Mouse (Mus musculus) stomach, postnatal 0 days (tissue): ENCODE results near the gene Cfap44. TPM values are rescaled to one million over a fixed set of nuclear protein-coding genes. Genes with fewer than 3 reads are reported as not detected.
A peak's percentile ranks its signal among the peaks of the same experiment; 100 is the strongest.

ENCODE experiments used
- ATAC-seq: fragments of 200-750 bp; cut with Nextera tagmentation; 2 replicates; pipeline ENCODE4 v1.8.0; 2017; ENCODE audit not compliant: low FRiP score, low TSS enrichment
- DNase-seq: peaks from one replicate; pipeline ENCODE4 v3.0.0-alpha.2; 2016; ENCODE audit warnings: low spot score
- H3K27ac ChIP-seq: fragments of 300-500 bp; sonication (generic); replicated peaks from 2 replicates; pipeline ENCODE4 v1.5.1; 2014; ENCODE audit warnings: mild to moderate bottlenecking, control low read depth
- H3K27me3 ChIP-seq: fragments of 300-500 bp; sonication (generic); 2 replicates; pipeline ENCODE4 v1.6.1; 2014; ENCODE audit warnings: low read length; ENCODE audit not compliant: control insufficient read depth, insufficient read depth
- H3K36me3 ChIP-seq: fragments of 300-500 bp; sonication (generic); 2 replicates; pipeline ENCODE4 v1.6.1; 2014; ENCODE audit warnings: low read length, mixed read lengths; ENCODE audit not compliant: control insufficient read depth, insufficient read depth
- H3K4me1 ChIP-seq: fragments of 300-500 bp; sonication (generic); replicated peaks from 2 replicates; pipeline ENCODE4 v1.6.1; 2014; ENCODE audit warnings: antibody characterized with exemption; ENCODE audit not compliant: control insufficient read depth, insufficient read depth
- H3K4me2 ChIP-seq: fragments of 300-500 bp; sonication (generic); replicated peaks from 2 replicates; pipeline ENCODE4 v1.6.1; 2014; ENCODE audit warnings: low read depth, mild to moderate bottlenecking, control low read depth, moderate library complexity
- H3K4me3 ChIP-seq: fragments of 300-500 bp; sonication (generic); 2 replicates; pipeline ENCODE4 v1.5.1; 2014; ENCODE audit warnings: low read depth, low read length, control low read depth
- H3K9ac ChIP-seq: fragments of 300-500 bp; sonication (generic); 2 replicates; pipeline ENCODE4 v1.6.1; 2014; ENCODE audit warnings: mild to moderate bottlenecking, low read length, control low read depth, mixed read lengths
- H3K9me3 ChIP-seq: fragments of 300-500 bp; sonication (generic); 2 replicates; pipeline ENCODE4 v1.6.1; 2016; ENCODE audit warnings: low read length; ENCODE audit not compliant: control insufficient read depth
- CTCF ChIP-seq: IDR thresholded peaks from 2 replicates; pipeline ENCODE4 v1.5.1; 2016; ENCODE audit warnings: antibody characterized with exemption, low read depth, mild to moderate bottlenecking, moderate library complexity
- EP300 ChIP-seq: optimal IDR thresholded peaks from 2 replicates; pipeline ENCODE3; 2016; ENCODE audit warnings: antibody characterized with exemption
- WGBS: fragments of 180-500 bp; shearing (Covaris S2); extraction: QIAGEN DNeasy Blood & Tissue Kit; methylation state at CpG from one replicate; pipeline ENCODE4 v1.1.7; 2014; 5-methylcytosine and 5-hydroxymethylcytosine counted together
- polyA plus RNA-seq: library from polyadenylated mRNA; unstranded; fragments of >200 nt; fragmentation: Nextera tagmentation; extraction: Ambion mirVana; gene quantifications from 2 replicates; pipeline ENCODE4 v1.2.1, GENCODE M21; 2015

Gene Cfap44
- polyA plus RNA-seq, 1 experiment from 2014 or later = 0.05 TPM

- Histone ChIP-seq H3K4me3 (no peak overlapping the region), H3K27ac (no peak overlapping the region), H3K9ac (no peak overlapping the region), H3K36me3 (no peaks in the 10 kb centered on the region), H3K4me2 (no peak overlapping the region), H3K27me3 (no peaks in the 10 kb centered on the region), H3K9me3 (no peaks in the 10 kb centered on the region), H3K4me1 (0 out of 2 replicates have a peak, but pooled peaks cover 2% of the 10 kb centered on the region)
- ATAC-seq (no peak), DNase-seq (no peak)
- no peak for TF ChIP-seq CTCF
- TF ChIP-seq EP300 = no peak
- 75% methylated on average over 1 of the region's 1 CpGs for WGBS
These were observed 131.4 kb downstream of the Cfap44 start for GRCm38 (mm10) chr16:44526044-44526443.

- DNase-seq (no peak), ATAC-seq (no peak)
- no peaks in the 10 kb centered on the region for H3K36me3 ChIP-seq
- no peak overlapping the region for H3K4me3 ChIP-seq
- 0 out of 2 replicates have a peak, but pooled peaks cover 2% of the 10 kb centered on the region for H3K4me1 ChIP-seq
- H3K27me3 ChIP-seq = no peaks in the 10 kb centered on the region
- no peaks in the 10 kb centered on the region for H3K9me3 ChIP-seq
- no peak overlapping the region for H3K9ac ChIP-seq
- no peak overlapping the region for H3K4me2 ChIP-seq
- 28% methylated on average over 12 of the region's 12 CpGs for WGBS
- TF ChIP-seq CTCF = no peak
- TF ChIP-seq EP300 = no peak
- H3K27ac ChIP-seq = no peak overlapping the region
These were observed 132.1 kb downstream of the Cfap44 start for GRCm38 (mm10) chr16:44526689-44527088.

- Histone ChIP-seq H3K4me2 (no peak overlapping the region), H3K9me3 (no peaks in the 10 kb centered on the region), H3K4me1 (0 out of 2 replicates have a peak, but pooled peaks cover 2% of the 10 kb centered on the region), H3K4me3 (no peak overlapping the region), H3K27me3 (no peaks in the 10 kb centered on the region), H3K27ac (no peak overlapping the region), H3K36me3 (no peaks in the 10 kb centered on the region), H3K9ac (no peak overlapping the region)
- WGBS = 40% methylated on average over 11 of the region's 11 CpGs
- no peak for DNase-seq
- no peak for TF ChIP-seq CTCF
- TF ChIP-seq EP300 = no peak
- no peak for ATAC-seq
These were observed 132.8 kb downstream of the Cfap44 start for GRCm38 (mm10) chr16:44527218-44527905.

- no peak overlapping the region for H3K9ac ChIP-seq
- no peaks in the 10 kb centered on the region for H3K9me3 ChIP-seq
- no peak overlapping the region for H3K27ac ChIP-seq
- no peak overlapping the region for H3K4me3 ChIP-seq
- no peaks in the 10 kb centered on the region for H3K27me3 ChIP-seq
- no peaks in the 10 kb centered on the region for H3K36me3 ChIP-seq
- ATAC-seq (peak; percentile 66; the same call in 1 of the 2 replicates), DNase-seq (no peak)
- peaks cover 2% of the 10 kb centered on the region; the same call in 1 of the 2 replicates for H3K4me1 ChIP-seq
- no peak overlapping the region for H3K4me2 ChIP-seq
- no peak for TF ChIP-seq EP300
- no peak for TF ChIP-seq CTCF
- 88% methylated on average over 7 of the region's 7 CpGs for WGBS
These were observed 134.4 kb downstream of the Cfap44 start for GRCm38 (mm10) chr16:44528955-44529354.

DNA sequence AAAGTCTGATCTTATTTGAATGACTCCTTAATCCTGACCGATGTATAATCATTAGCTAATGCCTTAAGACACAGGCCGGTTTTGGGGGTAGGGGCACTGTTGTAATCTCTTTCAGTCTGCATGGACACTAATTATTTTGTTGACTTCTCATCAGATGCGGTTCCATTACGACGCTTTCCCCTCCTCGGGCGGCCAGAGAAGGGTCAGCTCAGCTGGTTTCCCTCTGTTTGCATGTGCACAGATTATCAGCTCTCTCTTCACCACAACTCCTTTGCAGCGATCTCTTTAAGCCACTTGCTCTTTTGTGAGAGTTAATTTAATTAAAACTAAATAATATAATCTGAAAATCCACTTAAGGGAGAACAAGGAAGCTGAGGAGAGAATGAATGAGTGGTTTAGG lies 135.1 kb downstream of the Cfap44 start:
- Histone ChIP-seq H3K36me3 (no peaks in the 10 kb centered on the region), H3K9me3 (no peaks in the 10 kb centered on the region), H3K9ac (no peak overlapping the region), H3K4me3 (no peak overlapping the region), H3K27ac (no peak overlapping the region), H3K4me2 (no peak overlapping the region), H3K27me3 (no peaks in the 10 kb centered on the region), H3K4me1 (peaks cover 2% of the 10 kb centered on the region; the same call in 1 of the 2 replicates)
- WGBS = 59% methylated on average over 8 of the region's 8 CpGs
- ATAC-seq = no peak
- no peak for DNase-seq
- TF ChIP-seq CTCF (no peak), EP300 (no peak)

DNA sequence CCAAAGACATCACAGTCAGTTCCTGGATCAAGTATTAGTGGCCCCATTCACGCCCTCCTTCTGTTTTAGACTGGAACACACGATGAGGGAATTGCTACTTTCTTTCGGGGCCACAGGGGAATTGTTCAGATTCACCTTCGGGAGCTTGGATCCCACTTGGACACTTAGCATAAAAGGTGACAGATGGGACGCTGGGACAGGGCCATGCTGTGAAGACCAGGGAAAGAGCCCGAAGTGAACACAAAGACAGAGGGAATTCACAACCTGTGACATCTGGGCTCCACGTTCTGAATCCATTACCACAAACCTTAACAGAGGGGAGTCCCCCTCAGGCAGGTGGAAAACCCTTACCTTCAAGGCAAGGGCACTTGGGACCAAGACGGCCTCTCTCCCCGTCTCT lies 135.6 kb downstream of the Cfap44 start:
- Histone ChIP-seq H3K4me3 (no peak overlapping the region), H3K4me1 (peaks cover 2% of the 10 kb centered on the region; the same call in 1 of the 2 replicates), H3K27ac (no peak overlapping the region; the same call in 1 of the 2 replicates), H3K36me3 (no peaks in the 10 kb centered on the region), H3K9ac (no peak overlapping the region), H3K27me3 (no peaks in the 10 kb centered on the region), H3K4me2 (no peak overlapping the region), H3K9me3 (no peaks in the 10 kb centered on the region)
- WGBS = 51% methylated on average over 9 of the region's 9 CpGs
- TF ChIP-seq EP300 (no peak), CTCF (no peak)
- no peak for ATAC-seq
- DNase-seq = no peak
